Mouse (Mus musculus) bone marrow macrophage, adult 2 months (primary cell): Measurements from ENCODE around the gene Itpr1. TPM values are rescaled to one million over a fixed set of nuclear protein-coding genes. Genes with fewer than 3 reads are reported as not detected.

ENCODE experiments used
- H3K27ac ChIP-seq: 2 replicates; pipeline ENCODE4 v1.5.1; 2012; ENCODE audit warnings: low read depth, low read length; ENCODE audit not compliant: insufficient read depth
- H3K4me1 ChIP-seq: 2 replicates; pipeline ENCODE4 v1.6.1; 2012; ENCODE audit warnings: low read length; ENCODE audit not compliant: control insufficient read depth, insufficient read depth
- H3K4me3 ChIP-seq: 2 replicates; pipeline ENCODE4 v1.5.1; 2012; ENCODE audit warnings: mild to moderate bottlenecking, low read length, moderate library complexity; ENCODE audit not compliant: insufficient read depth
- CTCF ChIP-seq: IDR thresholded peaks from 2 replicates; pipeline ENCODE4 v1.5.1; 2012; ENCODE audit warnings: low read depth, mild to moderate bottlenecking, low read length, moderate library complexity
- POLR2A ChIP-seq: IDR thresholded peaks from 2 replicates; pipeline ENCODE4 v1.6.1; 2012; ENCODE audit warnings: mild to moderate bottlenecking, low read depth, low read length, borderline replicate concordance
- polyA plus RNA-seq: library from polyadenylated mRNA; stranded (reverse); fragments of >200 nt; gene quantifications from 2 replicates; pipeline ENCODE4 v1.2.4, GENCODE M21; 2012; ENCODE audit not compliant: missing spikeins, insufficient read depth, insufficient read length

Gene Itpr1
- polyA plus RNA-seq, 1 experiment = 10.9 TPM

- no peak overlapping the region for H3K4me3 ChIP-seq
- no peak overlapping the region for H3K27ac ChIP-seq
- no peak for TF ChIP-seq POLR2A
- 0 out of 2 replicates have a peak, but pooled peaks have one; percentile 16 for TF ChIP-seq CTCF
- peaks cover 4% of the 10 kb centered on the region for H3K4me1 ChIP-seq
These were observed 195.2 kb downstream of the Itpr1 start for GRCm38 (mm10) chr6:108408053-108408452.

GRCm38 (mm10) chr6:108408726-108409125 lies 195.8 kb downstream of the Itpr1 start:
- Histone ChIP-seq H3K27ac (no peak overlapping the region), H3K4me1 (peaks cover 4% of the 10 kb centered on the region), H3K4me3 (no peak overlapping the region)
- TF ChIP-seq POLR2A (no peak), CTCF (no peak)

GRCm38 (mm10) chr6:108410771-108411170 lies 197.9 kb downstream of the Itpr1 start:
- Histone ChIP-seq H3K4me3 (no peak overlapping the region), H3K27ac (no peak overlapping the region), H3K4me1 (no peaks in the 10 kb centered on the region)
- TF ChIP-seq CTCF (no peak), POLR2A (no peak)

- no peaks in the 10 kb centered on the region for H3K4me1 ChIP-seq
- no peak overlapping the region for H3K4me3 ChIP-seq
- H3K27ac ChIP-seq = no peak overlapping the region
- TF ChIP-seq CTCF (no peak), POLR2A (no peak)
These were observed 198.3 kb downstream of the Itpr1 start for GRCm38 (mm10) chr6:108411201-108411600.

- H3K4me1 ChIP-seq = no peaks in the 10 kb centered on the region
These were observed 200.1 kb downstream of the Itpr1 start for GRCm38 (mm10) chr6:108413006-108413405.

GRCm38 (mm10) chr6:108413593-108413992 lies 200.7 kb downstream of the Itpr1 start:
- Histone ChIP-seq H3K4me1 (no peaks in the 10 kb centered on the region), H3K27ac (no peak overlapping the region), H3K4me3 (no peak overlapping the region)
- no peak for TF ChIP-seq CTCF
- TF ChIP-seq POLR2A = no peak

More at GRCm38 (mm10) chr6:108413006-108413405, 200.1 kb downstream of the Itpr1 start:
- Histone ChIP-seq H3K27ac (no peak overlapping the region), H3K4me3 (no peak overlapping the region)
- TF ChIP-seq CTCF = no peak
- no peak for TF ChIP-seq POLR2A

GRCm38 (mm10) chr6:108415847-108416246 lies 203.0 kb downstream of the Itpr1 start:
- Histone ChIP-seq H3K4me1 (no peaks in the 10 kb centered on the region), H3K4me3 (no peak overlapping the region), H3K27ac (no peak overlapping the region)
- no peak for TF ChIP-seq POLR2A
- TF ChIP-seq CTCF = no peak

- no peak overlapping the region for H3K27ac ChIP-seq
- no peak overlapping the region for H3K4me3 ChIP-seq
- TF ChIP-seq POLR2A (no peak), CTCF (peak; percentile 91)
- H3K4me1 ChIP-seq = no peaks in the 10 kb centered on the region
These were observed 204.6 kb downstream of the Itpr1 start for GRCm38 (mm10) chr6:108417508-108417907.

- no peak overlapping the region for H3K4me3 ChIP-seq
- TF ChIP-seq POLR2A (no peak), CTCF (no peak)
- no peak overlapping the region for H3K27ac ChIP-seq
- H3K4me1 ChIP-seq = no peaks in the 10 kb centered on the region
These were observed 205.3 kb downstream of the Itpr1 start for GRCm38 (mm10) chr6:108418218-108418617.

GRCm38 (mm10) chr6:108424749-108425584 lies 212.1 kb downstream of the Itpr1 start:
- no peak for TF ChIP-seq POLR2A
- Histone ChIP-seq H3K4me1 (no peaks in the 10 kb centered on the region), H3K4me3 (no peak overlapping the region), H3K27ac (no peak overlapping the region)
